Mouse (Mus musculus) thymus, postnatal 0 days (tissue): ENCODE measurements at regions not wholly inside any gene's neighbourhood (a gene's known extent, or its start where the extent isn't known, plus 50 kb on each side); places are given as distances from the start of the nearest gene placed in this dataset.
"Not testable (repeated sequence)": the region's sequence is repeated elsewhere in the genome, so short reads cannot be mapped to it uniquely, and the experiment has no call there.

Source experiments
- DNase-seq: peaks from one replicate; pipeline ENCODE4 v3.0.0-alpha.2; 2015; ENCODE audit warnings: low spot score

GRCm38 (mm10) chr7:73254972-73255371 is 120.3 kb upstream of the Rgma start:
- DNase-seq: not testable (repeated sequence)

- DNase-seq: no peak
Observed at GRCm38 (mm10) chr7:73260140-73260539, 115.2 kb upstream of the Rgma start.

GRCm38 (mm10) chr7:73261750-73262149 is 113.6 kb upstream of the Rgma start:
- no peak for DNase-seq

- no peak for DNase-seq
Observed at GRCm38 (mm10) chr7:73262526-73262925, 112.8 kb upstream of the Rgma start.

GRCm38 (mm10) chr7:73269626-73270025 is 105.7 kb upstream of the Rgma start:
- DNase-seq: no peak

DNA sequence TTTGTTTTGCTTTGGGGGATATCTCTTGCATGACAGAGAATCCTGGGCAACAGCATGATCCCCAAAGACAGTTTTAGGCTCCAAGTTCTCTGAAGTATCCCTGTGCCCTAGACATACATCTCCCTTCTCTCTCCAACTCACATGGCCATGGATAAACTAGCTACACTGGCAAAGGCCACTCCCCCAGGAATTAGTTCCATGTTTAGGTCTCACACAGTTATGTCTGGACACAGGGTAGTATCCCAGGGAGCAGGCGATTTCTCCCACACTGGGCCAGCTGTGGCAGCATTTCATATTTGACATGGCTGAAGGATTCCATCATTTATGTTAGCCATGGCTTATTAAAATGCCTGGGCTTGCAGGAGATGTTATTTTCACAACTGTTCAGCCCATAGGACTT is 102.5 kb upstream of the Rgma start:
- DNase-seq: no peak

- no peak for DNase-seq
Observed at GRCm38 (mm10) chr7:73275814-73276271, 99.5 kb upstream of the Rgma start.

- no peak for DNase-seq
Observed at GRCm38 (mm10) chr7:73278616-73279015, 96.7 kb upstream of the Rgma start.

DNA sequence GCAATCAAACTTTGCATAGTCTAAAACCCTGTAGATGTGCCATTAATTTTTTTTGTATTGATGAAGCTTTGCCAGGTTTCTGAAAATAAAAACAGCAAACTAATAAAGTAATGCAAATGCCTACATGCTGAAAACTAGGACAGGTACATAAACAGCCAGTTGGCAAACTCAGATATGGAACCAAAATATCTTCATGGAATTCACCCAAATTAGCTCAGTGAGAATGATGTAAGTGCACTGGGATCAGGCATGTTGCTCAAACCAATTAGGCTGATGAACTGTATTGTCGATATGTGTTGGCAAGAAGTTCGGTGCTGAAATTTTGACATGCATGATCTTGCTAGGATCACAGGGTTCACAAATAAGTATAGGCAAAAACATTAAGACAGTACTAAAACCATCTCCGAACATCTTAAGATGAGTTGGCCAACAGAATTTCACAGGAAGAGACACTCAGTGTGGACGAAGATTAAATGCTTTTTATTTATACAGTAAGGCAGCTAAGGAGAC is 95.3 kb upstream of the Rgma start:
- no peak for DNase-seq

DNA sequence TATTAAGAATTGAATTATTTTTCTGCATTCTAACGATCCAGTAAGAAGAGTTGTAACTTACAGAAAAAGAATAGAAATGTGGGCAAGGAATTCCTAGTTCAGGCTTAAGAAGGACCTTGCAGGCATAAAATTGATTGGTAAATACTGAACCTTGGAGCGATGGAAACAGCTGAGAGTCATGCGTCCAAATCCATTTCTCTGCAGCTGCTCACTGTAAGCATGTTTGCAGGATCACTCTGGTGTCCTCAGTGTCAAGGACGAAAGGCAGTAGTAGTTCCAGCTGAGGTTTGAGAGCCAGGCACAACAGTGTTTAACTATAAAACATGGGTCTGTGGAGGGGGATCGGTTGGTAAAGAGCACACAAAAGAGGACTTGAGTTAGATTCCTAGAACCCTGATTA is 89.1 kb upstream of the Rgma start:
- no peak for DNase-seq

- no peak for DNase-seq
Observed at GRCm38 (mm10) chr7:73293337-73293736, 82.0 kb upstream of the Rgma start.

DNA sequence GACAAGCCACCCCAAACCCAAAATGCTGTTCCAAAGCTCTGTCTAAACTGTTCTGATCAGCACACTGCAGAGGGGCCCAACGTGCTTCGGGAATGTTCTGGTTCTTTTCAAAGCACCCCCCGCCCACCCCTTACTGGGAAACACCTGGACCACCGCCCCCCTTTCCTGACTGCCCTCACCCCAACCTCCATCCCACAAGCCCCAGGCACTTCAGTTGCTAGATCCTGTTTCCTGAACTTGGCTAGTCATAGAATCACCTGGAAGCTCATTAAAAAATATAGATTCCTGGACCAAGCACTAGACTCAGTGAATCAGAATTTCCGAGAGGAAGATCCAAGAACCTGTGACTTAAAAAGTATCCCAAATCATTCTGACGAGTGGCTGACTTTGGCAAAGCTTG is 80.9 kb upstream of the Rgma start:
- no peak for DNase-seq

DNA sequence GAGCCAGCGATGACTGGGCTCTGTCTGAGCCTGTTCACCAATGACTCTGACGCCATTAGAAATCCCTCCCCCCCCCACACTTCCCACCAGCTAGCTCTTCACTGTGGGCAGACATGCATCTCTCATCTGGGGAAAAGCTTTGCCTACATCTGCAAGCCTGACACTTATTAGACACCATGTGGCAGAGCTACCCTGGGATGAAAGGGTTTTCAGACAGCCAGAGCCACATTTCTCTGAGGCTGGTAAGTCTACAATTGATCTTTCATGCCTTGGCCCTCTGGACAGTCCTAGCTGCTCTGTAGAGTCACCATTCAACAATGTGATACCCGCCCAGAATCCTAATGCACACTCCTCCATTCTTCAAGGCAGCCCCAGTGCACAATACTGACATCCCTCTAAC is 72.8 kb upstream of the Rgma start:
- no peak for DNase-seq

GRCm38 (mm10) chr7:73303818-73304217 is 71.5 kb upstream of the Rgma start:
- no peak for DNase-seq

DNA sequence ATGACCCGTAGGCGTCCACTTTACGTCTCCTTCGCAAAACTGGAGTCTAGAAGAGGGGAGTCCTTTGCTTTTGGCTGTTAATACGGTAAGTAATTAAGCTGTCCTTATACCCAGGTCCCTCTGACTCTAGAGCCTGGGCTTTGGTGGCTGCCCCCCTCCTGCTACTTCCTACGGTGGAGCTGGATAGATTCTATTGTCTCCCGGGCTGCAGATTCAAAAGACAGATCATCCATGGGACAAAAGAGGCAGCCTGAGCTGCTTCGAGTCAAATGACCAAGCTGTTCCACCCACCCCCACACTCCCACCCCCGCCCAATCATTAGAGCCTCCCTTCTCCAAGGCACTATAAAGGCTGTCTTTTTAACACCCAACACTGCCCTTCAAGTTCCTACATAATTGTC is 70.5 kb upstream of the Rgma start:
- DNase-seq: no peak

DNA sequence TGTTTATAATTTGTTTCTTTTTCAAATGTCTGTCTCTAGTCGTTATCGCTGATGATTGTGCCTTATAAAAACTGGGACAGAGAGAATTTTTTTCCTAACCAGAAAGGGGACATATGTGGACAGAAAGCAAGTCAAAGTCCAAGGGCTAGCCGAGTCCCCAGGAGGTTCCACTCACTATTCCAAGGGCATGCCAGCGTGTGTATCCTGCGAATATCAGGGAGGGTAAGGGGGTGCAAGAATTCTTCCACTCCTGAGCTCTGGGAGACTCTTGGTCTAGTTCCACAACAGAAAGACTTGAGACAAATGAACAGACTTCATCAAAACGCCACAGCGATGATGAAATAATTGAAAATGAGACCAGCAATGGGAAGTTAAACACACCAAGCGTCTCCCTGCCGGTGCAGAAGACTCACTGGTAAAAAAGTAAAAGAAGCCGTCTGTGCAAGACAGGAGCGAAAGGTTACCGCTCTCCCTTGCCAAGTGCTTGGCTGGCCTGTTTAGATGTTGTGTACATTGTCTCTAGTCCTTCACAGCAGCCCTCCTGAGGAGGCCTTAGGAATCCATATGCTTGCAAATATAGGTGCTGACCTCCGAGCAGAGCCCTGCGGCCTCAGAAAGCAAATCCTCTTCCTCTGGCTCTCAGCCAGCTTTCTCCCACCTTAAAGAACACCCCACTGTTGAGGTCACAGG is 69.9 kb upstream of the Rgma start:
- no peak for DNase-seq

- no peak for DNase-seq
Observed at GRCm38 (mm10) chr7:73306296-73306695, 69.0 kb upstream of the Rgma start.

DNA sequence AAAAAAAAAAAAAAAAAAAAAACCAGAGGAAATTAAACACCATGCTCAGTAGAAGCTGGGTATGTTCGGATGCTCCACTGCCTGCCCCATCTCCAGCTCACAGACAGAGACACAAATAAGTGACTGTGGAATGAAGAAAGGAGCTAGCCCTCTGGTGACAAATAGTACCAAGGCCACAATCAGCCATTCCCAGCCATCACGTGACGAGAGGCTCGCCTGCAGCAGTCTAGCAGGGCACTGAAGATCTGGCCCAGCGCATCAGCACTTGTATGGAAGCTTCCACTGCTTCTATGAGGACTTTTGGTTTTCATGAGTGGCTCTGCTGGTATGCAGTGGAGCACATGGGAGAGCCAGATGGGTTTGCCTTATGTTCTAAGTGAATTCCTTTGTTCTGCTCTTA is 68.6 kb upstream of the Rgma start:
- DNase-seq: no peak

- DNase-seq: no peak
Observed at GRCm38 (mm10) chr7:73307586-73308490, 67.5 kb upstream of the Rgma start.

GRCm38 (mm10) chr7:73308981-73309380 is 66.3 kb upstream of the Rgma start:
- no peak for DNase-seq

GRCm38 (mm10) chr7:73310056-73310455 is 65.3 kb upstream of the Rgma start:
- no peak for DNase-seq

- DNase-seq: no peak
Observed at GRCm38 (mm10) chr7:73310581-73311136, 64.7 kb upstream of the Rgma start.
